Mouse (Mus musculus) liver, embryonic 14.5 days (tissue): Measurements from ENCODE around the gene Dnm2. TPM values are rescaled to one million over a fixed set of nuclear protein-coding genes. Genes with fewer than 3 reads are reported as not detected.
"Not testable (repeated sequence)": the region's sequence is repeated elsewhere in the genome, so short reads cannot be mapped to it uniquely, and the experiment has no call there.

Experiments used
- ATAC-seq: fragments of 200-750 bp; cut with Nextera tagmentation; 2 replicates; pipeline ENCODE4 v1.8.0; 2017; ENCODE audit warnings: moderate number of reproducible peaks, mild to moderate bottlenecking, moderate library complexity; ENCODE audit not compliant: insufficient read depth
- DNase-seq, 3 experiments: peaks; one replicate each; pipeline ENCODE4 v3.0.0-alpha.2; 2012 to 2013; ENCODE audit warnings: low read depth in 3 of 3, low spot score in 3 of 3
- H3K27ac ChIP-seq: fragments of 300-500 bp; sonication (generic); 2 replicates; pipeline ENCODE4 v1.5.1; 2014; ENCODE audit warnings: moderate library complexity, mild to moderate bottlenecking, control low read depth, inconsistent platforms
- H3K27me3 ChIP-seq: fragments of 300-500 bp; sonication (generic); 2 replicates; pipeline ENCODE4 v1.6.1; 2014; ENCODE audit warnings: mild to moderate bottlenecking, low read length, moderate library complexity; ENCODE audit not compliant: control insufficient read depth, insufficient read depth
- H3K36me3 ChIP-seq: fragments of 300-500 bp; sonication (generic); replicated peaks from 2 replicates; pipeline ENCODE4 v1.6.1; 2014; ENCODE audit warnings: low read depth; ENCODE audit not compliant: control insufficient read depth, insufficient read depth
- H3K4me1 ChIP-seq, 2 experiments: fragments of 200-500 bp in 1 of 2; fragments of 300-500 bp in 1 of 2; sonication (generic) in 1 of 2; replicated peaks; 2 replicates each; pipeline ENCODE4 v1.6.1; 2012 to 2014; ENCODE audit warnings: antibody characterized with exemption in 1 of 2, inconsistent platforms in 1 of 2, low read length in 1 of 2; ENCODE audit not compliant: control insufficient read depth in 2 of 2, insufficient read depth in 2 of 2
- H3K4me2 ChIP-seq: fragments of 300-500 bp; sonication (generic); 2 replicates; pipeline ENCODE4 v1.6.1; 2014; ENCODE audit warnings: low read depth, mild to moderate bottlenecking, control low read depth, moderate library complexity
- H3K4me3 ChIP-seq, 2 experiments: fragments of 200-500 bp in 1 of 2; fragments of 300-500 bp in 1 of 2; sonication (generic) in 1 of 2; 2 replicates each; pipeline ENCODE4 v1.5.1; 2012 to 2014; ENCODE audit warnings: low read depth in 2 of 2, low read length in 2 of 2, mild to moderate bottlenecking in 2 of 2, control low read depth in 1 of 2, inconsistent platforms in 1 of 2, moderate library complexity in 1 of 2; ENCODE audit not compliant: insufficient read depth in 1 of 2
- H3K9ac ChIP-seq: fragments of 300-500 bp; sonication (generic); replicated peaks from 2 replicates; pipeline ENCODE4 v1.6.1; 2014; ENCODE audit warnings: mild to moderate bottlenecking, control low read depth, moderate library complexity
- H3K9me3 ChIP-seq: fragments of 300-500 bp; sonication (generic); 2 replicates; pipeline ENCODE4 v1.6.1; 2016; ENCODE audit warnings: low read length, mixed read lengths; ENCODE audit not compliant: control insufficient read depth
- CTCF ChIP-seq: IDR thresholded peaks from 2 replicates; pipeline ENCODE4 v1.5.1; 2016; ENCODE audit warnings: antibody characterized with exemption, low read depth, control low read depth
- EP300 ChIP-seq: IDR thresholded peaks from 2 replicates; pipeline ENCODE4 v1.6.1; 2016; ENCODE audit warnings: antibody characterized with exemption, low read depth
- WGBS: fragments of 180-500 bp; shearing (Covaris S2); extraction: QIAGEN DNeasy Blood & Tissue Kit; methylation state at CpG from one replicate; pipeline ENCODE4 v1.1.7; 2014; ENCODE audit not compliant: insufficient replicate concordance; 5-methylcytosine and 5-hydroxymethylcytosine counted together
- polyA plus RNA-seq, 2 experiments: library from polyadenylated mRNA; depleted of rRNA in 1 of 2; stranded (reverse) in 1 of 2; unstranded in 1 of 2; fragments of >200 nt; fragmentation: Nextera tagmentation in 1 of 2; extraction: Ambion mirVana in 1 of 2; gene quantifications; 2 replicates each; pipeline versions ENCODE4 v1.2.1 to v1.2.3; 2012 to 2014

Gene Dnm2
- polyA plus RNA-seq, 2 experiments: 31.6 to 36.8 TPM

DNA sequence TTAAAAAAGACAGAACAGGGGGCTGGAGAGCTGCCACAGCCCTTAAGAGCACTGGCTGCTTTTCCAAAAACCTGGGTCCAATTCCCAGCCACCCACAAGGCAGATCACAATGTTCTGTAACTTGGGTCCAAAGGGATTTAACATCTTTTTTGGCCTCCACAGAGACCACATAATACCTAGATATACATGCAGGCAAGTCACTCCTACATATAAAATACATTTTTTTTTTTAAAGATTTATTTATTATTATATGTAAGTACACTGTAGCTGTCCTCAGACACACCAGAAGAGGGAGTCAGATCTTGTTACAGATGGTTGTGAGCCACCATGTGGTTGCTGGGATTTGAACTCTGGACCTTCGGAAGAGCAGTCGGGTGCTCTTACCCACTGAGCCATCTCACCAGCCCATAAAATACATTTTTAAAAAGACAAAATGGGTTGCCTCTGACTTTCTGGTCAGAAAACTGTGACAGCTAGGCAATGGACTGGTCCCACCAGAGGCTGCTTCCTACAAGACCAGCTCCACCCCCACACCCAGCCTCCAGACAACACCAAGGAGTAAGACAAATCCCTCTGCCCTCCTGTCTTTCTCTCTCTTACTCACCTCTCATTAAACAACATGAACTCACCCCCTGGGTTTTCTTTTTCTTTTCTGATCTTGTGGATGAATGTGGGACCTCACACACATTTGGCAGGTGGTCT, 102.5 kb downstream of the Dnm2 start:
- Histone ChIP-seq H3K4me2 (no peak overlapping the region), H3K36me3 (no peaks in the 10 kb centered on the region), H3K4me3 (no peak overlapping the region), H3K27ac (no peak overlapping the region), H3K4me1 (0 out of 4 replicates have a peak, but pooled peaks cover 0 to 2% of the 10 kb centered on the region in 2 experiments), H3K9me3 (no peaks in the 10 kb centered on the region), H3K9ac (no peak overlapping the region), H3K27me3 (no peaks in the 10 kb centered on the region)
- TF ChIP-seq CTCF (no peak), EP300 (no peak)
- WGBS: 57% methylated on average over 2 of the region's 2 CpGs
- ATAC-seq: no peak
- no peak for DNase-seq

GRCm38 (mm10) chr9:21527917-21528324, 103.2 kb downstream of the Dnm2 start:
- 13% methylated on average over 1 of the region's 1 CpGs for WGBS
- Histone ChIP-seq H3K27me3 (no peaks in the 10 kb centered on the region), H3K27ac (no peak overlapping the region), H3K9ac (no peak overlapping the region), H3K4me1 (0 out of 4 replicates have a peak, but pooled peaks cover 0 to 2% of the 10 kb centered on the region in 2 experiments), H3K9me3 (no peaks in the 10 kb centered on the region), H3K4me3 (no peak overlapping the region), H3K36me3 (no peaks in the 10 kb centered on the region), H3K4me2 (no peak overlapping the region)
- no peak for DNase-seq
- TF ChIP-seq EP300: no peak
- no peak for TF ChIP-seq CTCF
- no peak for ATAC-seq

GRCm38 (mm10) chr9:21536501-21536900, 111.8 kb downstream of the Dnm2 start:
- WGBS: 70% methylated on average over 14 of the region's 14 CpGs
- no peak overlapping the region for H3K4me3 ChIP-seq

GRCm38 (mm10) chr9:21537009-21537408, 112.3 kb downstream of the Dnm2 start:
- TF ChIP-seq CTCF (no peak), EP300 (no peak)
- H3K36me3 ChIP-seq: no peaks in the 10 kb centered on the region
- WGBS: 60% methylated on average over 4 of the region's 4 CpGs
- peaks cover 0 to 7% of the 10 kb centered on the region in 2 experiments; a peak in 2 of 4 replicates for H3K4me1 ChIP-seq
- no peak overlapping the region for H3K4me2 ChIP-seq
- ATAC-seq: no peak
- H3K9me3 ChIP-seq: no peaks in the 10 kb centered on the region
- H3K27me3 ChIP-seq: no peaks in the 10 kb centered on the region
- DNase-seq: no peak
- no peak overlapping the region for H3K9ac ChIP-seq
- no peak overlapping the region for H3K27ac ChIP-seq
- H3K4me3 ChIP-seq: no peak overlapping the region

More at GRCm38 (mm10) chr9:21536501-21536900, 111.8 kb downstream of the Dnm2 start:
- DNase-seq: no peak
- Histone ChIP-seq H3K4me2 (no peak overlapping the region), H3K27me3 (no peaks in the 10 kb centered on the region), H3K36me3 (no peaks in the 10 kb centered on the region), H3K9me3 (no peaks in the 10 kb centered on the region), H3K4me1 (peaks cover 0 to 7% of the 10 kb centered on the region in 2 experiments; a peak in 2 of 4 replicates), H3K9ac (no peak overlapping the region), H3K27ac (no peak overlapping the region)
- no peak for ATAC-seq
- TF ChIP-seq EP300 (no peak), CTCF (no peak)

- H3K4me1 ChIP-seq: peaks cover 0 to 11% of the 10 kb centered on the region in 2 experiments; a peak in 3 of 4 replicates
- DNase-seq (no peak), ATAC-seq (no peak)
- no peaks in the 10 kb centered on the region for H3K36me3 ChIP-seq
- no peak overlapping the region for H3K4me3 ChIP-seq
- H3K4me2 ChIP-seq: no peak overlapping the region
- H3K9ac ChIP-seq: no peak overlapping the region
- no peak for TF ChIP-seq CTCF
- no peak for TF ChIP-seq EP300
- no peak overlapping the region for H3K27ac ChIP-seq
- H3K27me3 ChIP-seq: no peaks in the 10 kb centered on the region
- no peaks in the 10 kb centered on the region for H3K9me3 ChIP-seq
- WGBS: 47% methylated on average over 7 of the region's 7 CpGs
Measured at GRCm38 (mm10) chr9:21539981-21540753, 115.5 kb downstream of the Dnm2 start.

- 68% methylated on average over 2 of the region's 2 CpGs for WGBS
- DNase-seq, ATAC-seq, H3K4me2 ChIP-seq, H3K27me3 ChIP-seq, H3K36me3 ChIP-seq, H3K9ac ChIP-seq, H3K4me3 ChIP-seq, H3K9me3 ChIP-seq, H3K27ac ChIP-seq: not testable (repeated sequence)
- H3K4me1 ChIP-seq: peaks cover 0 to 15% of the 10 kb centered on the region in 2 experiments; a peak in 3 of 4 replicates
Measured at GRCm38 (mm10) chr9:21542001-21542400, 117.3 kb downstream of the Dnm2 start.
